Mouse (Mus musculus) cortical plate, adult 2 months (tissue): ENCODE results near the gene Fbln2.

ENCODE experiments used
- CTCF ChIP-seq: fragments of 200-500 bp; IDR thresholded peaks from 2 replicates; pipeline ENCODE4 v1.5.1; 2011; ENCODE audit warnings: mild to moderate bottlenecking, control low read depth, low read length; ENCODE audit not compliant: insufficient read depth; ENCODE audit errors: extremely low read depth
- POLR2A ChIP-seq: fragments of 200-500 bp; IDR thresholded peaks from 2 replicates; pipeline ENCODE4 v1.6.1; 2011; ENCODE audit warnings: mild to moderate bottlenecking, low read length, control low read depth; ENCODE audit not compliant: insufficient read depth; ENCODE audit errors: extremely low read depth

DNA sequence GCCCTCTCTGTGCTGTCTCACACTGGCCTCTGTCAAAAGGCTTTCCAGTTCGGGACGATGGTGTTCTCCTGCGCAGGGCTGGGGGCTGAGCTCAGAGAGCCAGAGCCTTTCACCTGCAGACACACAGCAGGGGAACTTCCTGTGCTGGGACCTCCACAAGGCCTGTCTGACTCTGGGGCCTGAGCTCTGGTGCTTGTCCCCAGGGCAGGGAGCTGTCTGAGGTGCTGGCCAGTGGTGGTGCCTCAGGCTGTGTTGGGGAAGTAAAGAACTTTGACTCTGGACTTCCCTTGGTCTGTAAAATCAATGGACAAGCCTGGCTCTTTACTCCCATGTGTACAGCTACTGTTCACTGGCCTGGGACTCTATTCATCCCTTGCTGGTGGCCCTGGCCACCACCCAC is 8.8 kb downstream of the Fbln2 start:
- TF ChIP-seq CTCF = no peak
- no peak for TF ChIP-seq POLR2A
